Mouse (Mus musculus) embryonic facial prominence, embryonic 11.5 days (tissue): ENCODE measurements at regions not wholly inside any gene's neighbourhood (a gene's known extent, or its start where the extent isn't known, plus 50 kb on each side); places are given as distances from the start of the nearest gene placed in this dataset.

ENCODE experiments used
- ATAC-seq: fragments of 200-750 bp; cut with Nextera tagmentation; replicated peaks from 2 replicates; pipeline ENCODE4 v1.8.0; 2017; ENCODE audit warnings: low read depth; ENCODE audit not compliant: insufficient number of reproducible peaks, low FRiP score, low TSS enrichment
- DNase-seq: peaks from one replicate; pipeline ENCODE4 v3.0.0-alpha.2; 2015; ENCODE audit warnings: low spot score
- H3K27ac ChIP-seq: fragments of 300-500 bp; sonication (generic); replicated peaks from 2 replicates; pipeline ENCODE4 v1.5.1; 2014; ENCODE audit warnings: mild to moderate bottlenecking, low read depth, low read length, control low read depth
- H3K27me3 ChIP-seq: fragments of 300-500 bp; sonication (generic); 2 replicates; pipeline ENCODE4 v1.6.1; 2014; ENCODE audit warnings: mild to moderate bottlenecking, low read length, moderate library complexity, mixed read lengths; ENCODE audit not compliant: control insufficient read depth, insufficient read depth
- H3K36me3 ChIP-seq: fragments of 300-500 bp; sonication (generic); replicated peaks from 2 replicates; pipeline ENCODE4 v1.6.1; 2014; ENCODE audit warnings: low read depth, mild to moderate bottlenecking, low read length, moderate library complexity, mixed read lengths; ENCODE audit not compliant: control insufficient read depth, insufficient read depth
- H3K4me1 ChIP-seq: fragments of 300-500 bp; sonication (generic); 2 replicates; pipeline ENCODE4 v1.6.1; 2014; ENCODE audit warnings: low read length, mixed read lengths; ENCODE audit not compliant: control insufficient read depth, insufficient read depth
- H3K4me2 ChIP-seq: fragments of 300-500 bp; sonication (generic); 2 replicates; pipeline ENCODE4 v1.6.1; 2014; ENCODE audit warnings: low read depth, mild to moderate bottlenecking, control low read depth, low read length, moderate library complexity
- H3K4me3 ChIP-seq: fragments of 300-500 bp; sonication (generic); 2 replicates; pipeline ENCODE4 v1.5.1; 2014; ENCODE audit warnings: low read depth, low read length, control low read depth
- H3K9ac ChIP-seq: fragments of 300-500 bp; sonication (generic); replicated peaks from 2 replicates; pipeline ENCODE4 v1.6.1; 2014; ENCODE audit warnings: mild to moderate bottlenecking, control low read depth, low read length
- H3K9me3 ChIP-seq: fragments of 300-500 bp; sonication (generic); replicated peaks from 2 replicates; pipeline ENCODE4 v1.6.1; 2016; ENCODE audit warnings: mild to moderate bottlenecking, low read length, inconsistent platforms, mixed read lengths; ENCODE audit not compliant: control insufficient read depth
- WGBS: fragments of 180-500 bp; shearing (Covaris S2); extraction: QIAGEN DNeasy Blood & Tissue Kit; methylation state at CpG from one replicate; pipeline ENCODE4 v1.1.7; 2014; 5-methylcytosine and 5-hydroxymethylcytosine counted together

GRCm38 (mm10) chr2:74168776-74169570 is 257.8 kb upstream of the Atp5g3 start:
- H3K4me3 ChIP-seq = no peak overlapping the region
- H3K9ac ChIP-seq = no peak overlapping the region
- no peaks in the 10 kb centered on the region for H3K27me3 ChIP-seq
- ATAC-seq = no peak
- peak; percentile 33 for DNase-seq
- no peak overlapping the region for H3K4me2 ChIP-seq
- WGBS = 46% methylated on average over 16 of the region's 16 CpGs
- H3K27ac ChIP-seq = no peak overlapping the region
- H3K36me3 ChIP-seq = no peaks in the 10 kb centered on the region
- H3K4me1 ChIP-seq = no peaks in the 10 kb centered on the region
- no peaks in the 10 kb centered on the region for H3K9me3 ChIP-seq

DNA sequence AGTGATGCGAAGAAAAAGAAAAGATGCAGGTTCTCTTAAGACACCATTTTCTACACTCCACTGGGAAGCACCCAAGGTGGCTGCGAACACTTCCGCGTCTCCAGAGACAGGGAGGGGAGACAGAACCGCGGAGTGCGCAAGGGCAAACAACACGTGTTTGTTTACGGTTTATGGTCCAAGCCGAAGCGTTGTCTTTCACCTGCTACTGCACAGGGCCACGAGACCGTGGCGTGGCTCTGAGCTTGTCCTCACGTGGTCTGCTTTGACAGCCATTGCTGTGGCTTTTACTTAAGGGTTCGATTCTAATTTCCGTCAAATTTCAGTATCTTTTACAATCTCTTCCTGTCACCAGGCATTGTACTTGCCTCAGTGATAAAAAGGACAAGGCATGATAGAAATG is 257.2 kb upstream of the Atp5g3 start:
- Histone ChIP-seq H3K4me3 (no peak overlapping the region), H3K27me3 (no peaks in the 10 kb centered on the region), H3K9ac (no peak overlapping the region), H3K27ac (no peak overlapping the region), H3K4me2 (no peak overlapping the region), H3K36me3 (no peaks in the 10 kb centered on the region), H3K9me3 (no peaks in the 10 kb centered on the region), H3K4me1 (no peaks in the 10 kb centered on the region)
- 87% methylated on average over 17 of the region's 17 CpGs for WGBS
- DNase-seq (no peak), ATAC-seq (no peak)

- Histone ChIP-seq H3K4me3 (no peak overlapping the region), H3K9ac (no peak overlapping the region), H3K36me3 (no peaks in the 10 kb centered on the region), H3K27me3 (no peaks in the 10 kb centered on the region), H3K4me1 (no peaks in the 10 kb centered on the region), H3K9me3 (no peaks in the 10 kb centered on the region), H3K4me2 (no peak overlapping the region), H3K27ac (no peak overlapping the region)
- DNase-seq (no peak), ATAC-seq (no peak)
- WGBS = 86% methylated on average over 6 of the region's 6 CpGs
Observed at GRCm38 (mm10) chr2:74154062-74154461, 242.9 kb upstream of the Atp5g3 start.

DNA sequence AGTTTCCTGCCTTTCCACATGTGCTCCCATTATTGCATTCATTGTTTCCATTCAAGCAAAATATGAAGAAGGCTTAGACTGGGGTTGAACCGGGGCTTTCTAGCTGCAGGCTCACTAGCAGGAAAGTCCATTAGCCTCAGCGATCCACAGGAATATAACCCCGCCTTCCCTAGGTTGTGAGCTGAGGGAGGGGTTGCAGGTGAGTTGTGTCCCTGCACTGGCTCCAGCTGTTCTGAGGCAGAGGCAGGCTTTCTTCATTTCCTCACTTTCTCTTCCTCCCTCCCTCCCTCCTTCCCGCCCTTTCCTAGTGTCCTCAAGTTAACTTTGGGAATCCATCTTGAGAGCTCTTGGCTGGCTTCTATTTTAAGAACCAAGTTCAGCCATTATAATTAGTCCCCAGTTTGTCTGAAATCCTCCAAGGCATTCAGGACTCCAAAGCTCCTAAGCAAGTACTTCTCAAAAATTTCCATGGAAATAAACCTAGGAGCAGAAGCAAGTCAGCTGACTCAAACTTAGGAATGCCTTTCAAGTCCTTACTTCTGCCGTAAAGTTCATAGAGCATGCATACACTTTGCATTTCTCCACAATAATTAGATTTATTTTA is 242.2 kb upstream of the Atp5g3 start:
- Histone ChIP-seq H3K4me2 (no peak overlapping the region), H3K9me3 (no peaks in the 10 kb centered on the region), H3K27ac (no peak overlapping the region), H3K9ac (no peak overlapping the region; the same call in 1 of the 2 replicates), H3K4me3 (no peak overlapping the region), H3K27me3 (no peaks in the 10 kb centered on the region), H3K4me1 (no peaks in the 10 kb centered on the region), H3K36me3 (no peaks in the 10 kb centered on the region)
- 43% methylated on average over 5 of the region's 5 CpGs for WGBS
- ATAC-seq (peak; percentile 59; the same call in 1 of the 2 replicates), DNase-seq (no peak)

DNA sequence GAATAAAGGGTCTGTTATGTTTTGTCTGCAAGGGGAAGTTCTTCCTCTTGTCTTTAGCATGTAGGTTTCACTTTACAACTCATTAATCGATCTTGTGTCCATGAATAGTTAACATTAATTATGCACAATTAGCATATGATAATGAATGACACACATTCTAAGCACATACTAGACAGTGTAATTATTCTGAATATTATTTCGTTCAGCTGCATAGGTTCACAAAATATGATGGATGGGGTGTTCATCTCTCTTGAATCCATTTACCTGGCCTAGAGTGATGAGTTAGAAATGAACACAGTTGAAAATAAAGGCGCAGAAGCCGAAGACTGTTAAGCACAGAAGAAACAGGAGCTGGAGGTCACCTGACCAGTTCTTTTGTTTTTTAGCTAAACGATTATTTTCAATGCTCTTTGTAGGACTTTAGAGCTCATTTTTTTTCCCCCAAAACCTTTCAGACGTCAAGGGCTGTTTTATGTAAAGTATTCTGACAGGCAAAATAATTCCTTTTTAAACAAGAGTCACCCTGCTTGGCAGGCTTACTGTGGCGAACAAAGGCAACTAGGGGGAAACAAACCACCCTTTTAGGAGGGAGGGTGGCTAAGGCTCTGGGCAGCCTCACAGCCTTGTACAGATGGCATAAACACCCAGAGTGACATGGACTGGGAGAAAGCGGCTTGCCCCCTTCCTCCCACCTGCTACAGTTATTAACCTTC is 241.6 kb upstream of the Atp5g3 start:
- WGBS = 51% methylated on average over 8 of the region's 8 CpGs
- peak; percentile 40 for DNase-seq
- no peak overlapping the region for H3K4me3 ChIP-seq
- H3K27ac ChIP-seq = no peak overlapping the region
- H3K4me1 ChIP-seq = no peaks in the 10 kb centered on the region
- H3K27me3 ChIP-seq = no peaks in the 10 kb centered on the region
- H3K36me3 ChIP-seq = no peaks in the 10 kb centered on the region
- peak; percentile 75; the same call in 1 of the 2 replicates for ATAC-seq
- no peaks in the 10 kb centered on the region for H3K9me3 ChIP-seq
- no peak overlapping the region; the same call in 1 of the 2 replicates for H3K9ac ChIP-seq
- H3K4me2 ChIP-seq = no peak overlapping the region

DNA sequence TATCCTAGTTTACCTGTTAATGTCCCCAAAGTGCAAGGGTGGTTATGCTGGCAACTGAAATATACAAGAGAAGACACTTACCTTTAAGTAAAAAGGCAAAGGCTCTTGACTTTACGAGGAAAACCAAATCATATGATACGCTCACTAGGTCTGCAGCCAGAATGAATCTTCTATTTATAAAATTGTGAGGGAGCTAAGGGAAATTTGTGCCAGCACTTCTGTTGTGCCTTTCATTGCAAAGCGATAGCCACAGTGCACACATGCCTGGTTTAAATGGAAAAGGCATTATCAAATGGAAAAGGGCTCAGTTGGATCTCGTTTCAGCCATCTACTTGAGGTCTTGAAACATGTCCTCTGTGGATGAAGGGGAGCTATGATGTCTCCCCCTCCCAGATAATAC is 236.1 kb upstream of the Atp5g3 start:
- no peak overlapping the region for H3K27ac ChIP-seq
- no peaks in the 10 kb centered on the region for H3K36me3 ChIP-seq
- WGBS = 90% methylated on average over 4 of the region's 4 CpGs
- no peaks in the 10 kb centered on the region for H3K9me3 ChIP-seq
- ATAC-seq = no peak
- no peak overlapping the region for H3K4me3 ChIP-seq
- no peaks in the 10 kb centered on the region for H3K4me1 ChIP-seq
- H3K27me3 ChIP-seq = no peaks in the 10 kb centered on the region
- no peak for DNase-seq
- no peak overlapping the region for H3K4me2 ChIP-seq
- H3K9ac ChIP-seq = no peak overlapping the region

- WGBS = 22% methylated on average over 9 of the region's 9 CpGs
- Histone ChIP-seq H3K9ac (no peak overlapping the region), H3K36me3 (no peaks in the 10 kb centered on the region), H3K9me3 (no peaks in the 10 kb centered on the region), H3K27ac (no peak overlapping the region), H3K4me3 (no peak overlapping the region), H3K4me1 (no peaks in the 10 kb centered on the region), H3K4me2 (no peak overlapping the region), H3K27me3 (no peaks in the 10 kb centered on the region; the same call in 1 of the 2 replicates)
- no peak for DNase-seq
- no peak for ATAC-seq
Observed at GRCm38 (mm10) chr2:74136624-74137003, 225.5 kb upstream of the Atp5g3 start.
